Comparison of ENCODE assay signal across 8 mouse cellular contexts in genomic region chr2:105904757-105905146, GRCm38 (mm10). TPM values are rescaled to one million over a fixed set of nuclear protein-coding genes. Genes with fewer than 3 reads are reported as not detected.
DNase-seq lines count a peak whose midpoint lies in the region; ATAC-seq and TF ChIP-seq lines count a peak whose summit lies in the region.

No protein-coding gene starts in this region.

- H3K4me3 ChIP-seq in lung, adult 2 months (replicated peaks; ENCODE audit: extremely low read depth, low read depth, low read length): peak overlapping the region; percentile 95
- H3K4me3 ChIP-seq in embryonic facial prominence, embryonic 13.5 days: peak overlapping the region; percentile 83
- H3K4me3 ChIP-seq in neural tube, embryonic 14.5 days (ENCODE audit: low read depth, low read length): peak overlapping the region; percentile 89

- no peaks in the 10 kb centered on the region for H3K27me3 ChIP-seq in embryonic facial prominence, embryonic 13.5 days
- H3K27me3 ChIP-seq in neural tube, embryonic 14.5 days (ENCODE audit: control insufficient read depth, insufficient read depth, low read length): no peaks in the 10 kb centered on the region

- TF ChIP-seq POLR2A in lung, adult 2 months (IDR thresholded peaks at IDR 0.05; ENCODE audit: borderline replicate concordance, extremely low read depth, low read depth, low read length): no peak

- peak overlapping the region; percentile 89 for H3K9ac ChIP-seq in embryonic facial prominence, embryonic 13.5 days
- peak overlapping the region; percentile 58 for H3K9ac ChIP-seq in neural tube, embryonic 14.5 days (replicated peaks; ENCODE audit: low read depth, low read length)

- WGBS in lung, adult 2 months: 1% methylated on average over 12 of the region's 12 CpGs
- WGBS in embryonic facial prominence, embryonic 13.5 days: 1% methylated on average over 12 of the region's 12 CpGs
- under 1% methylated on average over 12 of the region's 12 CpGs for WGBS in large intestine, adult 2 months
- WGBS in neural tube, embryonic 14.5 days: under 1% methylated on average over 12 of the region's 12 CpGs

- no peaks in the 10 kb centered on the region for H3K4me1 ChIP-seq in lung, adult 2 months (ENCODE audit: control insufficient read depth, insufficient read depth, low read length)
- peaks cover 3% of the 10 kb centered on the region; the same call in 1 of the 2 replicates for H3K4me1 ChIP-seq in embryonic facial prominence, embryonic 13.5 days
- H3K4me1 ChIP-seq in neural tube, embryonic 14.5 days (ENCODE audit: control insufficient read depth, insufficient read depth, low read length): peaks cover 5% of the 10 kb centered on the region; the same call in 1 of the 2 replicates

- ATAC-seq in embryonic facial prominence, embryonic 13.5 days (ENCODE audit: insufficient number of reproducible peaks, insufficient read depth, low FRiP score, low TSS enrichment, low read depth): peak; percentile 13
- ATAC-seq in neural tube, embryonic 14.5 days (ENCODE audit: low read depth): peak; percentile 41

- TF ChIP-seq CTCF in lung, adult 2 months (IDR thresholded peaks at IDR 0.05; ENCODE audit: insufficient read depth, low read length): no peak

- H3K36me3 ChIP-seq in embryonic facial prominence, embryonic 13.5 days: 0 out of 2 replicates have a peak, but pooled peaks cover 3% of the 10 kb centered on the region
- H3K36me3 ChIP-seq in neural tube, embryonic 14.5 days (ENCODE audit: control insufficient read depth, insufficient read depth, low read length): no peaks in the 10 kb centered on the region

- H3K27ac ChIP-seq in embryonic facial prominence, embryonic 13.5 days: peak overlapping the region; percentile 55; the same call in 1 of the 2 replicates
- no peak overlapping the region for H3K27ac ChIP-seq in neural tube, embryonic 14.5 days (ENCODE audit: low read depth, low read length)

- no peaks in the 10 kb centered on the region for H3K9me3 ChIP-seq in embryonic facial prominence, embryonic 13.5 days
- no peaks in the 10 kb centered on the region for H3K9me3 ChIP-seq in neural tube, embryonic 14.5 days (ENCODE audit: control insufficient read depth, low read length)

- H3K4me2 ChIP-seq in embryonic facial prominence, embryonic 13.5 days: peak overlapping the region; percentile 68
- peak overlapping the region; percentile 79 for H3K4me2 ChIP-seq in neural tube, embryonic 14.5 days (ENCODE audit: low read depth, low read length)

- no peak for DNase-seq in lung, adult 2 months
- DNase-seq in lung, postnatal 36 days: no peak
- DNase-seq in large intestine, adult 2 months (ENCODE audit: low read depth, low spot score): peak; percentile 24
- DNase-seq in cerebellum, adult 9-11 months: no peak
- no peak for DNase-seq in urinary bladder, adult 2 months (ENCODE audit: low spot score)
- no peak for DNase-seq in urinary bladder, postnatal 10 days (ENCODE audit: low spot score)

RNA-seq across cellular contexts. Expression of gene Immp1l, which starts 0.3 kb away (rescaled TPM):
- 6.5 and 8.9 TPM in 2 replicates for polyA plus RNA-seq in lung, adult 2 months (2012; rRNA removed)
- 149 and 156 TPM in 2 replicates for polyA plus RNA-seq in embryonic facial prominence, embryonic 13.5 days (2015; fragmentation: Nextera tagmentation; extraction: Ambion mirVana)
- 15.5 and 15.8 TPM in 2 replicates for polyA plus RNA-seq in large intestine, adult 2 months (2012; rRNA removed)
- 108 and 114 TPM in 2 replicates for polyA plus RNA-seq in neural tube, embryonic 14.5 days (2014; fragmentation: Nextera tagmentation; extraction: Ambion mirVana)
- polyA plus RNA-seq in urinary bladder, adult 2 months (2012; rRNA removed): 56.1 and 62.5 TPM in 2 replicates

RNA-seq across cellular contexts. Expression of gene Elp4, which starts 0.4 kb away (rescaled TPM):
- polyA plus RNA-seq in lung, adult 2 months (2012; rRNA removed): 2.3 and 3.7 TPM in 2 replicates
- polyA plus RNA-seq in embryonic facial prominence, embryonic 13.5 days (2015; fragmentation: Nextera tagmentation; extraction: Ambion mirVana): 38.9 and 45.0 TPM in 2 replicates
- polyA plus RNA-seq in large intestine, adult 2 months (2012; rRNA removed): 2.1 and 2.3 TPM in 2 replicates
- 38.0 and 45.8 TPM in 2 replicates for polyA plus RNA-seq in neural tube, embryonic 14.5 days (2014; fragmentation: Nextera tagmentation; extraction: Ambion mirVana)
- 7.5 and 7.9 TPM in 2 replicates for polyA plus RNA-seq in urinary bladder, adult 2 months (2012; rRNA removed)
